Mouse (Mus musculus) neural tube, embryonic 10.5 days (tissue): ENCODE results near the gene Gstcd.

Experiments
- DNase-seq: peaks from one replicate; pipeline ENCODE4 v3.0.0-alpha.2; 2017; ENCODE audit warnings: low spot score; ENCODE audit errors: extremely low spot score

Gstcd gene

DNA sequence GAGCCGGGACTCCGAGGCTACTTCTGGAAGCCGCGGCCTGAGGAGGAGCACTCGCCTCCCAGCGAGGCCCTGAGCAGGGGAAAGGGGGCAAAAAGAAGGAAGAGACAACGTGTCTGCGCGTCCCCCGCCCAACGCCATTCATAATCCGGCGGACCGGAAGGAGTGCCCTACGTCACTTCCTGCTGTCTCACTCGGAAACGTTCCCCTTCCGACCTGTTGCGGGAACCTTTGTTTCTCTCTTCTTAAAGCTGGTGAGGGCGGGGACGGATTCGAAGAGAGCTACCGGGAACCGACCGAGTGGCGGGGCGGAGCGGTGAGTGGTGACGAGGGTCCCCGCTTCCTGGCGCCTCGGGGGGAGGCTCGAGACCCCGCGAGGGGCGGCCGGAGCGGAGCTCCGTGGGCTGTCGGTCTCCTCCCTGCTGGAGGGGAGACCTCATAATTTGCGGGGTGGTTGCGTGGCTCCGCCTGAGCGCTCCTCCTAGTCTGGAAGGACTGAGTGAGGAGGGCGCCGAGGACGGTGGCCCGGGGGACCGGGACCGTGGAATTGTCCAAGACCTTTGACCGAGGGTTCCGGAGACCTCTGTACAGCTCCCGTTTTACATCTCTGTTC lies at the start of gene Gstcd, which contains the start of gene Ints12:
Gstcd (minus strand) TSS at position 370 of the 610 bp plus-strand sequence.
Ints12 (plus strand) TSS at position 177 of the 610 bp plus-strand sequence.
- peak; percentile 97 for DNase-seq

DNA sequence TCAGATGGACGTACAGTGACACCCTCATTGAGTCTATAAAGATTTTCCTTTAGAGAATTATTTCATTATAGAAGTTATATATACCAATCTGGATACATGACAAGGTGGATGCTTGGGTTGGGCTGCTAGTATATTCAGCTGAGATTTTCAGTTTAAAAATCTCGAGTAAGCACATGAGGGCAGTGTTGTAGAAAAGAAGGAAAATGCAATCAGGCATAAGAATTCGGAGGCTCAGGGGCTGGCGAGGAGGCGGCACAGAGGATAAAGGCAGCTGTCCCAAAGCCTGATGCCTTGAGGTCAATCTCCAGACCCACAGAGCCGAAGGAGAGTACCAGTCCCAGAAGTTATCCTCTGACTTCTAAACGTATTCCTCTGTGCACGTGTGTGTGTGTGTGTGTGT lies 40.8 kb upstream of the Gstcd start:
- DNase-seq: no peak

DNA sequence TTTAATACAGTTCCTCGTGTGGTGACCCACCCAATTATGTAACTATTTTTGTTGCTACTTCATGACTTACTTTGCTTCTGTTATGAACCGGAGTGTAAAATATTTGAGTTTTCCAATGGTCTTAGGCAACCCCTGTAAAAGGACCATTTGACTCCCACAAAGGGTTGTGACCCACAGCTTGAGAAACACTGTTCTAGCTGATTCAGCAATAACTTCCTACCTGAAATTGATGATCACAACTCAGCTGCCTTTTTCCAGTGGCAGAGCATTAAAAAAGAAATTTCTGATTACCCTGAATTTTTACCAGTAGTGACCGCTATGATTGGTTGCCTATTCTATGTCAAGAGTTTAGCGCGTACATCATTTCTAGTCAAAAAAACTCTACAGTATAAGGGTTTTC lies 39.5 kb upstream of the Gstcd start:
- DNase-seq: no peak

DNA sequence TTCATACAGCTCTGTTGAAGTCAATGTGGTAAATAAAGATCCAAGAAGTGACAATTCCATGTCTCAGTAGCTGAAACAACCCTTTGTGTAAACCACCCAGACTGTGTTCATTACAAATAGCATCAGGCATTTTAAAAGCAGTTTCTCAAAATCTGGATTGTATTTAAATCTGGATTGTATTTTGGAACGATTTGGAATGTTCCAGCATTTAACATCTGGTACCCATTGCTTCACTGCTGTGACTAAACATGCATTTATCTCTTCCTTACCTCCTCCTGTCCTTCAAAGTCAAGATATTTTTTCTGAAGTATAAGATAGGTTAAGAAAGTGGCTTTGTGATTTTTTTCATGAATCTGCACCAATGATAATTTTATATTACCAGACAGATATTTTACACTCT lies 21.4 kb upstream of the Gstcd start:
- DNase-seq: no peak

DNA sequence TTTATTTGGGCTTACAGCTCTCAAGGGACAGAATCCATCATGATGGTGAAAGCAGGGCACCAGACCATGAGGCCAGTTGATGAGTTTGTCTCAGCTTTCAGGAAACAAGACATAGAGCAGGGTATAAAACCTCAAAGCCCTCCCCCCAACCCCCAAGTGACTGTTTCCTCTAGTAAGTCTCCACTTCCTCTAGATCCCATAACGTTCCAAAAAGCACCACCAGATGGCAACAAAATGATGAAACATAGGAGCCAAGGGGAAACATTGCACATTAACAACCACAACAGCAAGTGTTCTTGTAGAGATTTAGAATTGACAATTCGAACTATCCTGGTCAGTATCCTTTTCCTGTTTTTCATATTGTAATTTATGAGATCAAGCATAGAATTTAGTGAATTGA lies 19.9 kb upstream of the Gstcd start:
- no peak for DNase-seq

DNA sequence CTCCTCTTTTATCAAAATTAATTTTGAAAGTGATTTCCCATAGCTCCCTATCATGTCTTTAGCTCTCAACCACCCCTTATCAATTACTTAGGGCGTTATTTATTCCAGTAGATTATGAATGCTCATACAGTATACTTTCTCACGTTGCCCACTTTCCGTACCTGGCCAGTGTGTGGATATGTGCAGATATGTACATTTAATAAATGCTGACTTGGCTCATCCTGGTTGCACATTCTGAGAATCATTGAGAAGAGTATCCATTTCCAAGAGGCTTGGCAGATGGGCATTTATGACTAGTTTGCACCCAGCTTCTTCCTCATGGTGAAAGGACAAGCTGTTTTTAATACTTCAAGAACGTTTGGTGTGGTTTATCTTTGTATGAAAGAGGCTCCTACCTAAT lies 18.0 kb upstream of the Gstcd start:
- no peak for DNase-seq

DNA sequence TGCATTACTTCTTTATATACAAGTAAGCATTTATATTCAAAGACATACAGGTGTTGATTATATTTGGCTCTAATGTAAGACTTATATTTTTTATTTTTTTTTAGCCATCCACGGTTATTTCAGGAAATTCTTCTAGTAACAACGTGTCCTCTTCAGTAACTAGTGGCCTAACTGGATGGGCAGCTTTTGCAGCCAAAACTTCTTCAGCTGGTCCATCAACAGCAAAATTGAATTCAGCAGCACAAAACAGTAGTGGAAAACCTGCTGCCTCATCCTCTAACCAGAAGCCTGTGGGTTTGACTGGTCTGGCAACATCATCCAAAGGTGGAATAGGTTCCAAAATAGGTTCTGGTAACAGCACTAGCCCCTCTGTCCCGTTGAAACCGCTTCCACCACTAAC lies 16.9 kb upstream of the Gstcd start:
- DNase-seq: no peak

DNA sequence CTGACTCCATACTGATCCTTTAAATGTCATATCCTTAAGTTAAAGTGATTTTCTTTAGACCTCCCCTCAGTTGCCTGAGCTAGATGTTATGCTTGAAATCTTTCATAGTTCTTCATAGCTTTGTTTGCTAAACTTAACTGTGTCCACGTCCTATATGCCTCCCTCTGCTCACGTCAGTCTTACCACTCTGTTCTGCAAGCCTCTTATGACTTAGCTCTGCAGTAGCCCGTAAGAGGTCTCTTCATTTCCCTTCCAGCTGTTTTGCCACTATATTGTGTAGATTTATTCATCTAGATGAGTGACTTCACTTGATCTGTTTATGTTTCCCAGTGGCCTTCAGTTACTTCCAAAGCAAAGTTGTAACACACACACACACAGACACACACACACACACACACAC lies 12.6 kb upstream of the Gstcd start:
- no peak for DNase-seq

DNA sequence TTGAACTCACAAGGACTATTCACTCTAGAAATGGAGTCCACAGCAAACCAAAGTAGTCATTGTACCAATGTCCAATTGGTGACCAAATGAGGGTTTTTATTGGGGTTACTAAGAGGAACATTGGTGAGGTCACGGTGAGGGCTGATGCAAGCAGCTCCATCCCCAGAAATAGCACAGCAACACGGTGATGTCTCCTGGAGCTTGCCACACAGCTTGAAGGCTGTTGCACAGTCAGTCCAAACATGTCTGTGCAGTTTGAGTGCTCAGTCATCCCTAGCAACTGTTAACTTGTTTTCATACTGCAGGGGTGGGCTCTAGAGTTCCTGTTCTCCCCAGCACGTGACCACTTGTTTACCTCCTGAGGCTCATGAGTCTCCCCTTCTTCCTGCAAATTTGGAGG lies 11.9 kb upstream of the Gstcd start:
- DNase-seq: no peak

DNA sequence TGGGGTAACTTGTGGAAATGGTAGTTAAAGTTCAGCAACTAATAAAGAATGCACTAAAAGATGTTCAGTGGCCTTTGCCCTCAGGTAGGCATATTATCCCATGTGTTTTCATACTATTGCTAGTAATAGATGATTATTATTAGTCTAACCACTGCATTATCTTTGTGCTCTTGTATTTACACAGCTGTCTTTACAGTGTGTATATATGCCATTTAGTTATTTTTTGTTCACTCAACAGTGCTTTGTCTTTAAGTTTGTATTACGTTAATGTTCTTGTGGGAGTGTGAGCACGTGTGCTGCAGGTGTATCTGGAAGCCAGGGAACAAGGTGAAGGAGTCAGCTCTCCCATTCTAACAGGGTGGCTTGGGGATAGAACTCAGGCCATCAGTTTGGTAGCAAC lies 7.1 kb upstream of the Gstcd start:
- DNase-seq: no peak

DNA sequence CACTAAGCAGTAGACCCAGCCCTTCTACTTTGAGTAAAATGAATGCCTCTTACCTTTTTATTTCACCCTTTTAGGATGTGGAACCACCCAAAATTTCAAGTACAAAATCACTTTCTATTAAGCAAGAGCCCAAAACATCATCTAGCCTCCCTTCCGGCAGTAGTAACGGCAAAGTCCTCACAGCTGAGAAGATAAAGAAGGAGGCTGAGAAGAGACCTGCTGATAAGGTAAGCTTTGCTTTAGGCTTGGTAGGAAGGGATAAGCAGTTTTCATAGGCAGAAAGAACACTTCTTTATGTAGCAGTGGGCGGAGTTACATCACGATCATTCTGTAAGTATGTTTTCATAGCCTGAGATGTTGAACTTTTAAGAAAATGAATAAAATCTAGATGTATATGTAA lies 6.5 kb upstream of the Gstcd start:
- no peak for DNase-seq

DNA sequence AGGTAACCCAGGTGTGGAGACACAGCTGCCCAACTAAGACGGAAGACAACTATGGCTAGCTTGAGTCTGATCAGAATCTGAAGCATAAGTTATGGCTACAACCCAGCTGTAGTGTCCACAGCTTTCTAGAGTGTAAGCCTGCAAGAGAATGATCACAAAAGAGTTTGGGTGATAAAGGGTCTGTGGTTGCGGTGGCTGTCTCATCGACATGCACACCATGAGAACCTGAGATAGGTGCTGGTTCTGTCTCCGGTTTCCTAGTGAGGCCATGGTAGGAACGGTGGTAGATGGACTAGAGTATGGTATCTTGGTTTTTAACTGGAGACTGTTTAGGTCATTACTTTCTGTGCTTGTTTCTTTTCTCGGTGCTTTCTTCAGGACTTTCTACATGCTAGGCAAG lies 6.1 kb upstream of the Gstcd start:
- no peak for DNase-seq

DNA sequence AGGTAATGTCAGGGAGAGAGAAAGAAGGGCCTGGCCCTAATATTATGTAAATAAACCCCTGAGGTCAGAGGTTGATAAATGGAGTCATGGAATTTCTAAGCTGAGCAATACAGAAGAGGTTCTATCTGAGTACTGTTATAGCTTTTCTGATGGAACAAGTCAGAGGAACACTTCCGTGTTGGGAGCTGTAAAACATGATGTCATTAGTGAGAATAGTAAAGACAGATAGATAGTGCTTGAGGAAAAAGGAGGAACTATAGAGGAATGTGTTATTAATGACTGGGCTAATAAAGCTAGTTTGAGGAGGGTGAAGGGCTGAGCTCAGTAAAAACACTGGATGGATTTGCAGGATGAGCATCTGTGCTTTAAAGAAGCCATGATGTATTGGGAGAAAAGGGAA lies 2.5 kb upstream of the Gstcd start:
- no peak for DNase-seq

DNA sequence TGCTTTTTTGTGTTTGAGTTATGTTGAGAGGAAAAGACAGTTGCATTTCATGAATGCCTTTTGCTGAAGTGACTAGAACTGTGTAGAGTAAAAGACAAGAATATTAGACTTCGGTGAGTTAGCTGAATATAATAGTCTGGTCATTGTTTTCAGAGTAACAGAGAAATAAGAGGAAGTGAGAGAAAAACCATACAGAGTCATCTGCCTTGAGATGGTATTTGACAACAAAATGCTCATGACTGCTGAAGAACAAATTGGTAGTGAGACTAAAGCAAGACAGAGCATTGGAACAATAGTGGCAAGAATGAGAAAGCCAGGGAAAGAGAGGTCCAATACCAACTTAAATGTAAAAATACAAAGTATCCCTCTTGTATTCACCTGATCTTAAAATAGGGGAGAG lies 1.1 kb upstream of the Gstcd start:
- no peak for DNase-seq

DNA sequence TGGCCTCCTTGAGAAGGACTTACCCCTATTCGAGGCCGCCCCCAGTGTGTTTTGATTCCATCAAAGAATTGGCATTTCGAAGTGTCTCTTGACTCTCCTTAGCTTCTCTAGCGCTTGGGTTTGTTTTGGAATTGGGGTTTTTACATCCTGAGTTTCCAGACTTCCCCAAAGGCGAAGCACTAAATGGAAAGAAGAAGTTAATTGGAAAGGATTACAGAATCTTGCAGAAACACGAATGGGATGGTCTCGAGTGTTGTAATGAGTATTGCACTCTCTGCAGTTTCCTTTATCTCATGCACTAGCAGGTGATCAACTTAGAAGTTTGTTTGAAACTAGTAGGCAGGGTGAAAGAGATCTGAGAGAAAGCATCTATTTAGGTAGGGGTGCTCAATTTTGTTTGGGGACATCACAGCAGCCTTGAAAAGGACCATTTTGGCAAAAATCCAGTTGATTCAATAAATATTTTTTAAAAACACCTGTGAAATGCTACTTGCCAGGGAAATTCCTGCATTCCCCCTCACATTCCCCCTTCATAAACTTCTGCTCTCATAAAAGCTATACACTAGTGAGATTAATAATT lies 531 bp upstream of the Gstcd start:
- no peak for DNase-seq

DNA sequence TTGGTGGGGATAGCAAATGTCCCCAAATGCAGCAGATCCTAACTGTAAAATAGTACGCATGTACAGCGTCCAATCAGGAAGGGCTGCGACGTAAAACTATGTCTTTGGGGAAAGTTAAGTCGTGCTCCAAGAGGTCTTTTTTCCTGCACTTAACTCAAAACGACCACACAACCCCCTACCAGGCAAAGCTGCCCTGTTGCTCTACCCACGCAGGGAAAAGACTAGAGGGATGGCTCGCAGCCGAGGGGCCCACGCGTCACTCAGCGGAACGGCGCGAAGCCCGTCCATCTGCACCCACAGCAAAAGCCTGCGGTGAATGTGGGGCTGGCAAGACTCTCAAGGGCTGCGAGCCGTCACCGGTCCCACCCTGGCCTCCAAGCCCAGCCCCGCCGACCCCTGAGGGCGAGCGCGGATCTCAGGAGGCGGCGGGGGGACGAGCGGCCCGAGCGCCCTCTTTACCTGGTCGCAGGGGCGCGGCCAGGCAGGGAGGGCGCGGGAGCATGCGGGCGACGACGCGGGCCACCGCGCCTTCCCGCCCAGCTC lies 641 bp downstream of the Gstcd start:
- DNase-seq: no peak

DNA sequence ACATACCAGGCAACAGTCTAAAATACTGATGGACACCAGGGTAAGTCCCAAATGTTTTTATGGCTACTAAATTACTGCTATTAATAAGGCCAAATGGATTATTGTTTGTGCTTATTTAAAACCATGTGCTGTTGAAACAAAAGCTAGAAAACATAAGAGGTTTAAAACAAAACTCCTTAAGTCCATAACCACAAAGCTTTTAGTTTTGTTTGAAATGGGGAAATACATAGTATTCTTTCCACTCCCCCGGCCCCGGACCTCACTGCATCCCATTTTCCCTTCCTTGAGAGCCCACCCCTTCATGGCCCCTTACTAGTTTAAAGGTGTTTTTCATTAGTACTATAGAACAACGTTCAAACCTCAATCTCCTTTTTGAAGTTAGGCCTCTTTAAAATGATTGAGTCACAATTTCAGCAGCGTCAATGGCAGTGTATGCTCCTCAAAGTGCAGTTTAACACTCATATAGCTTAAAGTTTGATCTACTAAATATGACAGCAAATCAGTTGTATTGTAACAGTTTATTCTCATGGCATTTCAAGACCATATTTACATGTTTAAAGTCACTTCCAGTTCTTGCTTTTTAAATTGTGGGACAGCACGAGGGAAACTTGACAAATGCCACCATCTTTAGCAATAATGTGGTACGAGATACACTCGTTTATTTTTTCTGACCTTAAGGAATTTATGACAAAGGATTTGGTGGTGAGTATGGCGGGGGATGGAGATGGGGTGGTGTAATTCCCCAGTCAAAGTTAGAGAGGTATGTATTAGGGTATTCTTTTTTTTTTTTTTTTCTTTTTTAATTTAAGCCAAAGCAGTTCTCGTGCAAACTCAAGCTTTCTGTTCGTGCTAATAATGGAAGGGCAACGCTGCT lies 1.3 kb downstream of the Gstcd start:
- no peak for DNase-seq

DNA sequence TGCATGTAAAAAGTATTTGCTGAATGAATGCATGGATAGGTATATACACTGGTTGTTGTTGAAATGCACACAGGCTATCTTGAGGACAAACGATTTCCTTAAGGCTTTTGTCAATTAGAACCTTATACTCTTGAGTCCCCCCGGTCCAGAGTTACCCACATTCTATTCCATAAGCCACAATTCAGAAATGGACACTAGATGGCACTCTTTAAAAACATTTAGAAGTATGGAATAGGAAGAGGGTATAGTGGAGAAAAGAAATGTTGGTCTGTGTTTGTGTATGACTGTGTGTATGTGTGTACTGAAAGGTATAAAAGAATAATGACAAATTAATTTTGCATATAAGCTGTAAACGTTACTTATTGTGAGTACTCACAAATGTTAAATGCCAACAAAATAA lies 6.0 kb downstream of the Gstcd start:
- no peak for DNase-seq

DNA sequence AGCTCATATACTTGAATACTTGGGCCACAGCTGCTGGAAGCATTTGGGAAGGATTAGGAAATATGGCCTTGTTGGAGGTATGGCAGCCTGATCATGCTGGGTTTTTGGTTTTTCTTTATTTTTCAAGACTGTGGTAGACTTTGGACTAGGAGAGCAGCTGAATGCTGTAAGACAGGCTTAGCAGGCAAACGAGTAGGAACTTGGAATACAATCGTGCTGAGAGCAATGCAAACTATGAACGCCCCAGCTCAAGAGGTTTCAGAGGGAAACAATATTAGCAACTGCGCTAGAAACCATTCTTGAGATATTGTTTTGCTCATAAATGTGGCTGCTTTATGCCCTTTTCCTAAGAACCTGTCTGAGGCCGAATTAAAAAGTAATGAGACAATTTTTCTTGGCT lies 9.1 kb downstream of the Gstcd start:
- no peak for DNase-seq

DNA sequence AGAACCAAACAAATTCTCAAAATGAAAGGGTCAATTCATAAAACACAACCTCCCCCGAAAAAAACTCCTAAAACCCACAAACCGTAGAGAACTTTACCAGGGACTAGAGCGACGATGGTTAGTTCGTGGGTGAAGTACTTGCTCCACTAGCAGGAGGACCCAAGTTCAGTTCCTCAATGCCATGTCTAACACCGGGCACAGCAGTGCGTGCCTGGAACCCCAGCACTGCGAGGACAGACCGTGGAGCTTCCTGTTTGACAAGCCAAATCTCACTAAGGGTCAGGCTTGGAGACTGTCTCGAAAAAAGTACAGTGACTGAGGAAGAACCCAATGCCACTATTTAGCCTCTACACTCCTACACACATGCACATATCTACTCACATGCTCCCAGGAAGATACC lies 16.3 kb downstream of the Gstcd start:
- DNase-seq: no peak

DNA sequence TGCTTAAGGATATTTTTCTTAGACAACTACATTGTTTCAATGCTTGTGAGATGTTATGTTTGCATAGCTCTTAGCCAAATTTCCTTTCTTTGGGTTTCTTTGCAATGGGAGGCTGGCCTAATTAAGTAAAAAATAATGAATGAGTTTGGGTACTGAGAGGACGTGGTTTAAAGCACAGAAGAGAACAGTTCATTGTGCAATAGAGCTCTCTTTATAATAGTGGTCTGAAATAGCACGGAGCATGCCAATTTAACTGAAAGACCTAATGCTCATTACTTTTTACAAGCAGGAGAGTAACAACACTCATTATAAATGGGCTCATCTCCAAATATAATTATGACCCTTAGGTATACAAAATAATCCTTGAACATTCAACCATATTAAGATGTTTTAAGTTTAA lies 39.8 kb downstream of the Gstcd start:
- no peak for DNase-seq

DNA sequence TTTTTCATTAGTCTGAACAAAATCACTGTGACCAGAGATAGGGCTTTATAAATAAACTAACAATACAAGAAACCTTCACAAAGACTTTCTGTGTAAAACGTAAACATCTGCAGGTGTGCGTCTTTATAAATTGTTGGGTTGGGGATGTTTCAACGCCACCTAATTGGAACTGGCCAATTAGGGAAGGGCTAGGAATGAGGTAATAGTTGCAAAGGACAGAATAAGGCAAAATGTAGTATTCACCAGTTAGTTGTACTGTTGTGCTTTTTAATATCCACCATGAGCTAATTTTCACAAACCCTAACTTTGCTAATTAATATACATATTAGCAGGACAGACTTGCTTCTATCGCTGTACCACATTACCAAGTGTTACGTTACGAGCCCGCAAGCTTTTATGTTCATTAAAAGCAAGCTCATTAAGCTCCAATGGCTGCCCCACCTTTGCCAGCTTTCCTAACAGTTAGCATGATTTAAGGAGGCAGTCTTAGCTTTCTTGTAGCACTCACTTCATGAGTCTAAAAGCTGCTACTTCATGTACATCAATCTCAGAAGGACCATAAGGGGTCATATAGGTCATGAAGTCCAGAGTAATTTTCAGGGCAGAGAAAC lies 58.6 kb downstream of the Gstcd start:
- no peak for DNase-seq
